Mouse (Mus musculus): ENCODE measurements around the gene Lypd6.

Lypd6 gene

GRCm38 (mm10) chr2:50106879-50107278 lies 40.6 kb downstream of the Lypd6 start:
- no peak for DNase-seq (ENCODE audit: low spot score in 2 of 2)

- DNase-seq (ENCODE audit: low spot score in 2 of 2) = no peak
Observed at GRCm38 (mm10) chr2:50110167-50110566, 43.9 kb downstream of the Lypd6 start.

GRCm38 (mm10) chr2:50111169-50111568 lies 44.9 kb downstream of the Lypd6 start:
- no peak for DNase-seq (ENCODE audit: low spot score in 2 of 2)

- DNase-seq (ENCODE audit: low spot score in 2 of 2) = no peak
Observed at GRCm38 (mm10) chr2:50111609-50112008, 45.4 kb downstream of the Lypd6 start.

- no peak for DNase-seq (ENCODE audit: low spot score in 2 of 2)
Observed at GRCm38 (mm10) chr2:50112427-50112826, 46.2 kb downstream of the Lypd6 start.

GRCm38 (mm10) chr2:50119101-50119500 lies 52.9 kb downstream of the Lypd6 start:
- DNase-seq (ENCODE audit: low spot score in 2 of 2) = no peak

GRCm38 (mm10) chr2:50120839-50121238 lies 54.6 kb downstream of the Lypd6 start:
- no peak for DNase-seq (ENCODE audit: low spot score in 2 of 2)

GRCm38 (mm10) chr2:50123376-50123775 lies 57.1 kb downstream of the Lypd6 start:
- no peak for DNase-seq (ENCODE audit: low spot score in 2 of 2)

GRCm38 (mm10) chr2:50127513-50128175 lies 61.4 kb downstream of the Lypd6 start:
- DNase-seq (ENCODE audit: low spot score in 2 of 2) = no peak

GRCm38 (mm10) chr2:50128322-50129277 lies 62.4 kb downstream of the Lypd6 start:
- DNase-seq (ENCODE audit: low spot score in 2 of 2) = no peak

- no peak for DNase-seq (ENCODE audit: low spot score in 2 of 2)
Observed at GRCm38 (mm10) chr2:50130674-50131073, 64.4 kb downstream of the Lypd6 start.

- no peak for DNase-seq (ENCODE audit: low spot score in 2 of 2)
Observed at GRCm38 (mm10) chr2:50143672-50144071, 77.4 kb downstream of the Lypd6 start.

GRCm38 (mm10) chr2:50147308-50147707 lies 81.1 kb downstream of the Lypd6 start:
- no peak for DNase-seq (ENCODE audit: low spot score in 2 of 2)

- no peak for DNase-seq (ENCODE audit: low spot score in 2 of 2)
Observed at GRCm38 (mm10) chr2:50149257-50150202, 83.3 kb downstream of the Lypd6 start.

- DNase-seq (ENCODE audit: low spot score in 2 of 2) = peak in 1 of 2 experiments; percentile 34
Observed at GRCm38 (mm10) chr2:50150203-50150590, 84.0 kb downstream of the Lypd6 start.

GRCm38 (mm10) chr2:50150816-50151215 lies 84.6 kb downstream of the Lypd6 start:
- DNase-seq (ENCODE audit: low spot score in 2 of 2) = peak in 1 of 2 experiments; percentile 32

GRCm38 (mm10) chr2:50151401-50151800 lies 85.2 kb downstream of the Lypd6 start:
- DNase-seq (ENCODE audit: low spot score in 2 of 2) = no peak

GRCm38 (mm10) chr2:50151879-50152278 lies 85.7 kb downstream of the Lypd6 start:
- DNase-seq (ENCODE audit: low spot score in 2 of 2) = peak in 1 of 2 experiments; percentile 46

GRCm38 (mm10) chr2:50156009-50156408 lies 89.8 kb downstream of the Lypd6 start:
- no peak for DNase-seq (ENCODE audit: low spot score in 2 of 2)

- no peak for DNase-seq (ENCODE audit: low spot score in 2 of 2)
Observed at GRCm38 (mm10) chr2:50160069-50160468, 93.8 kb downstream of the Lypd6 start.

GRCm38 (mm10) chr2:50163608-50164007 lies 97.4 kb downstream of the Lypd6 start:
- DNase-seq (ENCODE audit: low spot score in 2 of 2) = no peak

GRCm38 (mm10) chr2:50165277-50165676 lies 99.0 kb downstream of the Lypd6 start:
- no peak for DNase-seq (ENCODE audit: low spot score in 2 of 2)
